In the genomic region with DNA sequence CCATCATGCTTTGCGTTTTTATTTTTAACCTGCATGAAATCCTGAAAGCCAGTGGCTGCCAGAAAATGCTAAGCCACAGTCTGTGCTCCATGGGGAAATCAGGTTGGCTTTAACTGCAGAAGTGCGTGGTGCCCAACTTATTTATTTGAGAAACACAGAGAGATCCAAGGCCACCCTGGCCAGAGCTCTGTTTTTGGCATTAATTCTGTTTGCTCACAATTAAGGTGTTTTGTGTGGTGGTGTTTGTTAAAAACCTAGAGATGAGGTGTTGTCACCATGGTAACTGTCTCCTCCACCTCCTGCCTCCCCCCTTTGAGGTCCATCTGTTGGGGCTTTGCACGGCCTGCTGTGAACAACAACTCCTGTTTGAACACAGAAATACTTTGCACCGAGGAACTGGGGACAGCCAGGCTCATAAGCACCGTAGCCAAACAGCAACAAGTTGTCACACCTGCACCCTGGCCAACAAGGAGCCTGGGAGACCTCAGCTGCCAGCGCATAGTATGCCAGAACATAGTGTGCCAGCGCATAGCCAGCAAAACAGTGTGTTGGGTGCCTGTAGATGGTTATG, we compare ENCODE assay signal across 10 mouse cellular contexts. TPM values are rescaled to one million over a fixed set of nuclear protein-coding genes. Genes with fewer than 3 reads are reported as not detected.
DNase-seq lines count a peak whose midpoint lies in the region; ATAC-seq lines count a peak whose summit lies in the region.
"Had no signal": no experiment of that assay in that cellular context is flagged by ENCODE, and none has a peak within 500 bp of the region (broad histone marks: within the 10 kb centered on the region; RNA-seq: fewer than 3 reads in every experiment).

No protein-coding gene starts in this region.

- no peaks in the 10 kb centered on the region; the same call in 1 of the 2 replicates for H3K27me3 ChIP-seq in hindbrain, embryonic 16.5 days (replicated peaks; ENCODE audit: control insufficient read depth, insufficient read depth, low read length)
- H3K27me3 ChIP-seq in hindbrain, embryonic 10.5 days (ENCODE audit: insufficient read depth, poor library complexity, severe bottlenecking) = peaks cover 62% of the 10 kb centered on the region
- H3K27me3 ChIP-seq in forebrain, embryonic 15.5 days = 0 out of 2 replicates have a peak, but pooled peaks cover 3% of the 10 kb centered on the region

- ATAC-seq in hindbrain, embryonic 16.5 days = peak; percentile 66; the same call in 1 of the 2 replicates
- ATAC-seq in forebrain, embryonic 15.5 days (replicated peaks) = peak; percentile 76

- no peak for DNase-seq in hindbrain, embryonic 10.5 days (ENCODE audit: low spot score)
- peak; percentile 29 for DNase-seq in left cerebral cortex, adult 11 months (ENCODE audit: low spot score)
- DNase-seq in right cerebral cortex, postnatal 25 days = peak; percentile 74
- DNase-seq in spleen, postnatal 36 days (ENCODE audit: low spot score in 2 of 2) = no peak
- DNase-seq in gastrocnemius, postnatal 36 days = no peak
- DNase-seq in neural tube, embryonic 10.5 days (ENCODE audit: extremely low spot score, low spot score) = no peak

- peak overlapping the region; percentile 3; the same call in 1 of the 2 replicates for H3K27ac ChIP-seq in hindbrain, embryonic 16.5 days (ENCODE audit: low read depth, low read length)
- no peak overlapping the region for H3K27ac ChIP-seq in hindbrain, embryonic 10.5 days
- peak overlapping the region; percentile 32; the same call in 1 of the 2 replicates for H3K27ac ChIP-seq in forebrain, embryonic 15.5 days (replicated peaks)
- H3K27ac ChIP-seq: limb, embryonic 15.5 days had no signal

- no peak overlapping the region for H3K4me2 ChIP-seq in hindbrain, embryonic 16.5 days (ENCODE audit: low read length)
- no peak overlapping the region for H3K4me2 ChIP-seq in forebrain, embryonic 15.5 days (replicated peaks)
- H3K4me2 ChIP-seq: limb, embryonic 15.5 days had no signal

- no peaks in the 10 kb centered on the region for H3K9me3 ChIP-seq in hindbrain, embryonic 16.5 days (ENCODE audit: control insufficient read depth, low read length)
- no peaks in the 10 kb centered on the region for H3K9me3 ChIP-seq in hindbrain, embryonic 10.5 days
- H3K9me3 ChIP-seq in forebrain, embryonic 15.5 days = no peaks in the 10 kb centered on the region
- H3K9me3 ChIP-seq: limb, embryonic 15.5 days had no signal

- intact Hi-C loops in gastrocnemius, postnatal 36 days (cut with DNase I) = no loop called here

- no peak overlapping the region for H3K9ac ChIP-seq in hindbrain, embryonic 16.5 days (ENCODE audit: low read depth, low read length)
- H3K9ac ChIP-seq in forebrain, embryonic 15.5 days (replicated peaks) = no peak overlapping the region
- H3K9ac ChIP-seq: limb, embryonic 15.5 days had no signal

- H3K36me3 ChIP-seq in hindbrain, embryonic 16.5 days (ENCODE audit: control insufficient read depth, insufficient read depth, low read length) = no peaks in the 10 kb centered on the region
- no peaks in the 10 kb centered on the region for H3K36me3 ChIP-seq in hindbrain, embryonic 10.5 days
- no peaks in the 10 kb centered on the region for H3K36me3 ChIP-seq in forebrain, embryonic 15.5 days
- H3K36me3 ChIP-seq: limb, embryonic 15.5 days had no signal

- WGBS in hindbrain, embryonic 16.5 days = 36% methylated on average over 7 of the region's 7 CpGs
- WGBS in hindbrain, embryonic 10.5 days = 61% methylated on average over 7 of the region's 7 CpGs
- WGBS in forebrain, embryonic 15.5 days = 33% methylated on average over 7 of the region's 7 CpGs

- no peak overlapping the region for H3K4me3 ChIP-seq in hindbrain, embryonic 16.5 days (ENCODE audit: low read length)
- no peak overlapping the region for H3K4me3 ChIP-seq in hindbrain, embryonic 10.5 days
- no peak overlapping the region for H3K4me3 ChIP-seq in forebrain, embryonic 15.5 days
- H3K4me3 ChIP-seq: limb, embryonic 15.5 days had no signal

- peaks cover 17% of the 10 kb centered on the region for H3K4me1 ChIP-seq in hindbrain, embryonic 16.5 days (ENCODE audit: control insufficient read depth, insufficient read depth, low read depth, low read length)
- peaks cover 26% of the 10 kb centered on the region for H3K4me1 ChIP-seq in hindbrain, embryonic 10.5 days (replicated peaks)
- H3K4me1 ChIP-seq in forebrain, embryonic 15.5 days = peaks cover 30% of the 10 kb centered on the region

RNA-seq across cellular contexts. Expression of a gene that starts 35.9 kb away (rescaled TPM):
- 28.9 and 30.5 TPM in 2 replicates for polyA plus RNA-seq in hindbrain, embryonic 16.5 days (2015; fragmentation: Nextera tagmentation; extraction: Ambion mirVana)
- polyA plus RNA-seq in hindbrain, embryonic 10.5 days (2016; fragmentation: Nextera tagmentation; extraction: Ambion mirVana) = 188 and 212 TPM in 2 replicates
- 13.7 and 20.7 TPM in 2 replicates for polyA plus RNA-seq in forebrain, embryonic 15.5 days (2015; fragmentation: Nextera tagmentation; extraction: Ambion mirVana)
- total RNA-seq in gastrocnemius, postnatal 36 days (2021) = 1 to 10 TPM; 1.7 to 2.1 TPM
- total RNA-seq: CH12.LX had no signal

Comparison
In these comparisons a context has a peak if more than half of its experiments do, and no peak if none do; other contexts are left out.
1. DNase-seq: peak in left cerebral cortex, adult 11 months (single experiment) and right cerebral cortex, postnatal 25 days (single experiment); none in hindbrain, embryonic 10.5 days (single experiment), spleen, postnatal 36 days (0 of 2), gastrocnemius, postnatal 36 days (0 of 2) and neural tube, embryonic 10.5 days (single experiment).